Mouse (Mus musculus): Measurements from ENCODE around the gene Siva1. TPM values are rescaled to one million over a fixed set of nuclear protein-coding genes. Genes with fewer than 3 reads are reported as not detected.

Gene Siva1
- polyA plus RNA-seq, 1 experiment from 2014 or later = 148 TPM

DNA sequence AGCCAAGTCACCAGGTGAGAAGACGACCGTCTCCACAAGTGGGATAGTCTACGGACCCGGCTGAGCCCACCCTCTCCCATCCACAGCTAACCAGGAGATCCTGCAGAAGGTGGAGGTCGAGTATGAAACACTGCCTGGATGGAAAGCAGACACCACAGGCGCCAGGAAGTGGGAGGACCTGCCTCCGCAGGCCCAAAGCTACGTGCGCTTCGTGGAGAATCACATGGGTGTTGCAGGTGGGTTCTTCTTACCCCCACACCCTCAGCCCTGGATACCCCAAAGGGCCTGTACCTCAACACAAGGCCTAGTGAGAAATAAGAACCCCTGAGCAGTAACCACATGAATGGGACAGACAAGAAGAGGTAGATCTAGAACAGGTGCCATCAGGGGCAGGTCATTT is 5.0 kb upstream of the Siva1 start:
- H3K4me3 ChIP-seq (replicated peaks) = no peak overlapping the region
- WGBS (ENCODE audit: insufficient replicate concordance) = 71% methylated on average over 10 of the region's 10 CpGs
- H3K36me3 ChIP-seq = no peaks in the 10 kb centered on the region
- no peak for ATAC-seq (ENCODE audit: low read depth)
- no peak overlapping the region for H3K4me2 ChIP-seq
- H3K9ac ChIP-seq = no peak overlapping the region
- no peak for DNase-seq
- H3K9me3 ChIP-seq (replicated peaks) = no peaks in the 10 kb centered on the region
- no peaks in the 10 kb centered on the region for H3K27me3 ChIP-seq
- H3K27ac ChIP-seq = no peak overlapping the region
- peaks cover 15% of the 10 kb centered on the region for H3K4me1 ChIP-seq (replicated peaks)

DNA sequence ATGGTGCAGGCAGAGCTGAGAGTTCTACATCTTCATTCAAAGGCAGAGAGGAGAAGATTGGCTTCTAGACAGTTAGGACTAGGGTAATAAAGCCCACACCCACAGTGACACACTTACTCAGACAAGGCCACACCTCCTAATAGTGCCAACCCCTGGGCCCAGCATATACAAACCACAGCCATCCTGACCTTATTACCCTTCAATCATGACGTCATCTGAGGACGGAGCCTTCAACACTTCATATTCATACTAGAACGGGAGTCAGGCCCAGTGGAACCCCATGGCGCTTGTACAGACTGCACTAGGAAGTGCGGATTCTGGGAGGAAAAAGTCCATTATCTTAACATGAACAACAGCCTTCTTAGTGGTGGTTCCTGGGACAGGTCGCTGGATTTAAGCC is 1.4 kb upstream of the Siva1 start:
- peaks cover 17% of the 10 kb centered on the region for H3K36me3 ChIP-seq
- no peaks in the 10 kb centered on the region for H3K9me3 ChIP-seq (replicated peaks)
- no peak overlapping the region for H3K9ac ChIP-seq
- H3K4me2 ChIP-seq = no peak overlapping the region
- H3K4me3 ChIP-seq (replicated peaks) = no peak overlapping the region
- H3K27me3 ChIP-seq = no peaks in the 10 kb centered on the region
- no peak overlapping the region for H3K27ac ChIP-seq
- no peak for DNase-seq
- no peak for ATAC-seq (ENCODE audit: low read depth)
- WGBS (ENCODE audit: insufficient replicate concordance) = 86% methylated on average over 6 of the region's 6 CpGs
- peaks cover 41% of the 10 kb centered on the region for H3K4me1 ChIP-seq (replicated peaks)

DNA sequence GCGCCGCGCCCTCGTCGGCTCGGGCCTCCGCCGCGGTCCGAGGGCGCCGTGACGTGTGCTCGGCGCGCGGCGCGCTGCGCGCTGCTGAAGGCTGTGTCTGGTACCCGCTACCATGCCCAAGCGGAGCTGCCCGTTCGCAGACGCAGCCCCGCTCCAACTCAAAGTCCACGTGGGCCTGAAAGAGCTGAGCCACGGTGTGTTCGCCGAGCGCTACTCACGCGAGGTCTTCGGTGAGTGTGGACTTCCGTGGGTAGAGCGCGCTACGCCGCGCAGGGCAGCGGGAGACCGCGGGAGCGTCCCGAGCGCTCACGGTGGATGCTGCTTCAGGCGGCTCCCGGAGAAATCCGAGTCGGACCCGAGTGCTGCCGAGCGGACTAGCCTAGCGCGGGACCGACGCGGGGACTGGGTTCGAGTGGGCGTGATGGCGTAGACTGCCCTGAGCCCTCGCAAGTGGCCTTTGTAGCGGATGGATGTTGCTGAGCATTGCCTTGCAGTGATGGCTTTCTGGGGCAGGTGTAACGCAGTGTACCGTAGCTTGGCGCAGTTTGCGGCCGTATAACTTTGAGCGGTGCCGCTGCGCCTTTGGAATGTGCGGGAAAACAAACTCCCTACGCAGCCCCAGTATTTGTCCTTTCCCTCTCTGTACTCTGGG is 502 bp downstream of the Siva1 start:
- peaks cover 41% of the 10 kb centered on the region for H3K4me1 ChIP-seq (replicated peaks)
- H3K27ac ChIP-seq = peak overlapping the region; percentile 88
- peak; percentile 7 for ATAC-seq (ENCODE audit: low read depth)
- H3K36me3 ChIP-seq = peaks cover 36% of the 10 kb centered on the region
- peak overlapping the region; percentile 75 for H3K4me3 ChIP-seq (replicated peaks)
- no peaks in the 10 kb centered on the region for H3K27me3 ChIP-seq
- WGBS (ENCODE audit: insufficient replicate concordance) = under 1% methylated on average over 75 of the region's 75 CpGs
- DNase-seq = no peak
- peak overlapping the region; percentile 82 for H3K9ac ChIP-seq
- H3K4me2 ChIP-seq = peak overlapping the region; percentile 97
- H3K9me3 ChIP-seq (replicated peaks) = no peaks in the 10 kb centered on the region

DNA sequence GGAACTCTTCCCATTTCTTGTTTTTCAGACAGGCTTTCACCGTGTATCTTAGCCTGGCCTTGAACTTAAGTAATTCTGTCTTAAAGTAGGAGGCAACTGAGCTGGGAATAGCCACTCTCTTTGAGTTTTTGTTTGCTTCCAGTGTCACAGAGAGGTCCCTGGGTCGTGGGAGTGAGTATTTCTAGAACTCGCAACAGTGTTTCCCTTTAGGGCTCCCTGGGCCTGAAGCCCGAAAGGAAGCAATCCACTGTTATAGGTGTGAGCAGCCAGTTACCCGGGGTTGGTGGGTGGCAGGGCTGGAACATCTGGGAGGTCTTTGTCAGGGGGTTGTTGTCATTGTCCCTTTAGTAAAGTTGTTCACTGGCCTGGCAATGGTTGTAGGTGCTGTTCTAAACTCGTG is 1.7 kb downstream of the Siva1 start:
- Histone ChIP-seq H3K27ac (peak overlapping the region; percentile 50), H3K9ac (peak overlapping the region; percentile 82), H3K4me3 (replicated peaks) (peak overlapping the region; percentile 75), H3K4me2 (peak overlapping the region; percentile 97), H3K9me3 (replicated peaks) (no peaks in the 10 kb centered on the region), H3K4me1 (replicated peaks) (peaks cover 41% of the 10 kb centered on the region), H3K27me3 (no peaks in the 10 kb centered on the region), H3K36me3 (peaks cover 48% of the 10 kb centered on the region)
- DNase-seq (no peak), ATAC-seq (ENCODE audit: low read depth) (no peak)
- WGBS (ENCODE audit: insufficient replicate concordance) = 51% methylated on average over 6 of the region's 6 CpGs

DNA sequence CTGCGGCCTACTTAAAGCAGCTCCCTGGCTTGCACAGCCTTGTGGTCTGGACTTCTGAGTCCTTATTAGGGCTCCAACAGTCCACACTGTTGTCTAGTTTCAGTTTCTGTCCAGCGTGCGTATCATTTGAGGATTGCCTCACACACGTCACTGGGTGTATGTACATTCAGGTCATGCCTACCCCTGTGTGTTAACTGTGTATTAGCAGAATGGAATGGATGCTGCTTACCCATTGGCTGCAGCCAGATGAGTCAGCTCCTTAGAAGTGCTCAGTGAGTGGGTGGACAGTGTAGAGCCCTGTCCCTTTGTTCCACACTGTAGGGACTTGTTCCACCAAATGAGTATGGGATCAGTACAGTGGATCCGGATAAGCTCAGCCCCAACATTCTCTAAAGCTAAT is 3.6 kb downstream of the Siva1 start:
- no peak overlapping the region for H3K9ac ChIP-seq
- ATAC-seq (ENCODE audit: low read depth) (no peak), DNase-seq (no peak)
- H3K9me3 ChIP-seq (replicated peaks) = no peaks in the 10 kb centered on the region
- H3K4me2 ChIP-seq = no peak overlapping the region
- 86% methylated on average over 5 of the region's 5 CpGs for WGBS (ENCODE audit: insufficient replicate concordance)
- no peaks in the 10 kb centered on the region for H3K27me3 ChIP-seq
- peaks cover 64% of the 10 kb centered on the region for H3K36me3 ChIP-seq
- H3K4me1 ChIP-seq (replicated peaks) = peaks cover 43% of the 10 kb centered on the region
- H3K4me3 ChIP-seq (replicated peaks) = no peak overlapping the region
- H3K27ac ChIP-seq = no peak overlapping the region

DNA sequence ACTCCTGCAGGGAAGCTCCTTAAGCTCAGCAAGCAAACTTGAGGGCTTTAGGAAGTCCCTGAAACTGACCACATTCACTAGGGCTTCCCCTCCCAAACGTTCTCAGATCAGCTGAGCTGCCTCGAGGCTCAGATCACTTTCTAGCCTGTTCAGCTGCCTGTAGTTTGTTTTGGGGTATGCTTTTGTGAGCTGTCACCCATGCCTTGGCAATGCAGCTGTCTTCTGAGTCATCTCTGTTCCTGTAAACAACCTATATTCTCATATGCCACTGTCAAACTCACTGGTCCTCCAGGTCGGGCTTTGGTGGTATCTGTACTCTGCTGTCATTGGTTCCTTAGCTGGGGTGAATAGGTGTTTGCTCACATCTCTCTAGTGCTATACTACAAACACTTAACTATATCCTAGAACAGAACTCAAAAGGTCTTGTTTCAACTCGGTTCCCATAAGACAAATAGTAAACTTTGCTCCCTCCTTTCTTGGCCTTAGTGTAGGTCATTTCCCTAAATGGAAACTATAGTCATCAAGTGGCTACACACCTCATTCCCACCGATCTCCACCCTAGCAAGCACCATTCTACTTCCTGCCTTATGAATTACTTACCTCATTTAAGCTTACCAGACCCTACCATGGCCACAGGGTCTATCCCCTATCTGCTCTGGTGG is 7.4 kb downstream of the Siva1 start:
- Histone ChIP-seq H3K9me3 (replicated peaks) (no peaks in the 10 kb centered on the region), H3K4me3 (replicated peaks) (no peak overlapping the region), H3K9ac (no peak overlapping the region), H3K4me1 (replicated peaks) (peaks cover 20% of the 10 kb centered on the region), H3K4me2 (no peak overlapping the region), H3K27me3 (no peaks in the 10 kb centered on the region), H3K36me3 (peaks cover 95% of the 10 kb centered on the region), H3K27ac (no peak overlapping the region)
- DNase-seq = no peak
- ATAC-seq (ENCODE audit: low read depth) = no peak
- 67% methylated on average over 5 of the region's 5 CpGs for WGBS (ENCODE audit: insufficient replicate concordance)

DNA sequence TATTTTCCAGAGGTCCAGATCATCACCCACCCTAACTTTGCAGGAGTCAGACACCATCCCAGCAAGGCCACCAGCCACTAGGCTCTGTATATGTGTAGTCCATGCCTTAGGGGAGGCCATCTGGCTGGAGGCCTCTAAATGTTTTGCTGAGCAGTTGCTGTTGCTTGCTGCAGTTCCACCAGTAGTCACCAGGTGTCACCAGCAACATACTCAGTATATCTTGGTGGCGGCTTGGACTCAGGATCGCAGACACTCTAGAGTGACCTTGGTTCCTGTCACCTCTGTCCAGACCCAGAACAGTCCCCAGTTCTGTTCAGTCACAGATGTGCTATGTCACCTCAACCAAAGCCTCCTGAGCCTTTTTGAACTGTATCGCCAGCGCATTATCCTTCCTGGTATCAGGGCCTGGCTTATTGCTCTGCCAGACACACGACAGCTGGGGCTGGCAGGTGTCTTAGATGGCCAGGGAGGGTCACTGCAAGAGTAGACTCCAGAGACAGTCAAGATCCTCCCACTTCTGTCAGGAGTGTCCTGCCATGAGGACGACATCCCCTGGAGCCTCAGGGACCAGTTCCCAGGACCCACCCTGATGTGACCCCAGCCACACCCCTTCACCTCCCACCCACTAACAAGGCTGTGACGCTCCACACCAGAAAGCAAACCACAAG is 8.8 kb downstream of the Siva1 start:
- H3K36me3 ChIP-seq = peaks cover 95% of the 10 kb centered on the region
- no peak overlapping the region for H3K27ac ChIP-seq
- DNase-seq = peak; percentile 58
- peak; percentile 49 for ATAC-seq (ENCODE audit: low read depth)
- H3K9me3 ChIP-seq (replicated peaks) = no peaks in the 10 kb centered on the region
- H3K4me3 ChIP-seq (replicated peaks) = no peak overlapping the region
- H3K27me3 ChIP-seq = no peaks in the 10 kb centered on the region
- 51% methylated on average over 7 of the region's 7 CpGs for WGBS (ENCODE audit: insufficient replicate concordance)
- H3K9ac ChIP-seq = no peak overlapping the region
- no peak overlapping the region for H3K4me2 ChIP-seq
- H3K4me1 ChIP-seq (replicated peaks) = peaks cover 12% of the 10 kb centered on the region

DNA sequence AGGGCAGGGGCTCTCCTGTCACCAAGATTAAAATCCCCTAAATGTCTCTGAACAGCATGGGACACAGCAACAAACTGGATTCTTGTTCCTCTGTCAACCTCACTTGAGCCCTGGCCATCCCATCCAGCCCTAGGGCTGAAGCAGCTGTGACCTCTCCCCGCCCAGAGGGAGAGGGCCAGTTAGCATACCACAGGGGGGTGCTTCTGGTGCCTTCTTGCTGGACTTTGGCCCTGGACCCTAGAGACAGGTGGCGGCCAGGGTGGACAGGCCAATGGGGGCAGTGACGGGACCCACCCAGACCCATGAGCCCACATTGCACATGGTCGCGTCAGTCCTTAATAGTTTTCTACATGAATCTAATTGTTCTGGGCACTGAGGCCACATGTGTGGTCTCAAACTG is 9.6 kb downstream of the Siva1 start:
- no peak for ATAC-seq (ENCODE audit: low read depth)
- Histone ChIP-seq H3K36me3 (peaks cover 95% of the 10 kb centered on the region), H3K27ac (no peak overlapping the region), H3K4me3 (replicated peaks) (no peak overlapping the region), H3K4me2 (no peak overlapping the region), H3K9me3 (replicated peaks) (no peaks in the 10 kb centered on the region), H3K4me1 (replicated peaks) (peaks cover 12% of the 10 kb centered on the region), H3K9ac (no peak overlapping the region), H3K27me3 (no peaks in the 10 kb centered on the region)
- WGBS (ENCODE audit: insufficient replicate concordance) = 78% methylated on average over 5 of the region's 5 CpGs
- no peak for DNase-seq

DNA sequence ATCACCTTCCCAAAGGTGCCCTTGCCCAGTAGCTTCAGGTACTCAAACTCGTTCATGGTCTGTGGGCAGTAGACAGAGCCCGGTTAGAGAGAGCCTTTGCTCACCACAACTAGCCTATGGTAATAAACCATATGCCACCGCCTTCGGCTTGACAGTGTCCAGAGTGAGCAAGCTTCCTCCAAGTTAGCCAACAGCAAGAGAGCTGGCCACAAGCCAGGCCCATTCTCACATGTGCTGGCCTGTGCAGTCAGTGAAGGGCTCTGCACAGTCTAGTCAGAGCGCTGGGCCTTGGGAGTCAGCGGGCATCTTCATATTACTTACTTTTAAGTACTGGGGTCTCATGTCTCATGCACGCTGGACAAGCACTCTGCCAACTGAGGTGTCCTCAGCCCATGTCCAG is 14.1 kb downstream of the Siva1 start:
- ATAC-seq (ENCODE audit: low read depth) = no peak
- no peak overlapping the region for H3K4me3 ChIP-seq (replicated peaks)
- H3K27me3 ChIP-seq = no peaks in the 10 kb centered on the region
- DNase-seq = no peak
- no peak overlapping the region for H3K4me2 ChIP-seq
- 90% methylated on average over 7 of the region's 7 CpGs for WGBS (ENCODE audit: insufficient replicate concordance)
- H3K9me3 ChIP-seq (replicated peaks) = no peaks in the 10 kb centered on the region
- no peak overlapping the region for H3K27ac ChIP-seq
- no peak overlapping the region for H3K9ac ChIP-seq
- H3K4me1 ChIP-seq (replicated peaks) = peaks cover 18% of the 10 kb centered on the region
- H3K36me3 ChIP-seq = peaks cover 96% of the 10 kb centered on the region

DNA sequence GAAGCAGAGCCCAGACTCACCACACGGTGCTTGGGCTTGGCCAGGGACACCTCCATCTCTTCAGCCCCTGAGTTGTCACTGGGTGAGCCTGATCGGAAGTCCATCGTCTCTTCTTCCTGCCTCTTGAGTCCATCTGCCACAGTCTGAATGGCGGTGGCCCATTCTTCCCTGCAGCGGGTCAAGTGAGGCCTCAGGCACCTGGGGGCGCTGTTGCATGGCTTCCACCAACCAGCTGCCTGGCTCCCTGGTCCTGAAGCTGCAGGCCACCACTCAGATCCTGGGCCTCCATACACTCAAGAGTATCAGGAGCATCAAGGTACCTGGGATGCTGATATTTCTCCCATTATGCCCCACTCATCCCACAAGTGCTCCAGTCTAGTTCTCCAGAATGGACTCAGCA is 14.6 kb downstream of the Siva1 start:
- Histone ChIP-seq H3K27me3 (no peaks in the 10 kb centered on the region), H3K27ac (no peak overlapping the region), H3K4me3 (replicated peaks) (no peak overlapping the region), H3K4me1 (replicated peaks) (peaks cover 18% of the 10 kb centered on the region), H3K4me2 (no peak overlapping the region), H3K36me3 (peaks cover 96% of the 10 kb centered on the region), H3K9me3 (replicated peaks) (no peaks in the 10 kb centered on the region), H3K9ac (no peak overlapping the region)
- 82% methylated on average over 6 of the region's 6 CpGs for WGBS (ENCODE audit: insufficient replicate concordance)
- DNase-seq (no peak), ATAC-seq (ENCODE audit: low read depth) (no peak)

DNA sequence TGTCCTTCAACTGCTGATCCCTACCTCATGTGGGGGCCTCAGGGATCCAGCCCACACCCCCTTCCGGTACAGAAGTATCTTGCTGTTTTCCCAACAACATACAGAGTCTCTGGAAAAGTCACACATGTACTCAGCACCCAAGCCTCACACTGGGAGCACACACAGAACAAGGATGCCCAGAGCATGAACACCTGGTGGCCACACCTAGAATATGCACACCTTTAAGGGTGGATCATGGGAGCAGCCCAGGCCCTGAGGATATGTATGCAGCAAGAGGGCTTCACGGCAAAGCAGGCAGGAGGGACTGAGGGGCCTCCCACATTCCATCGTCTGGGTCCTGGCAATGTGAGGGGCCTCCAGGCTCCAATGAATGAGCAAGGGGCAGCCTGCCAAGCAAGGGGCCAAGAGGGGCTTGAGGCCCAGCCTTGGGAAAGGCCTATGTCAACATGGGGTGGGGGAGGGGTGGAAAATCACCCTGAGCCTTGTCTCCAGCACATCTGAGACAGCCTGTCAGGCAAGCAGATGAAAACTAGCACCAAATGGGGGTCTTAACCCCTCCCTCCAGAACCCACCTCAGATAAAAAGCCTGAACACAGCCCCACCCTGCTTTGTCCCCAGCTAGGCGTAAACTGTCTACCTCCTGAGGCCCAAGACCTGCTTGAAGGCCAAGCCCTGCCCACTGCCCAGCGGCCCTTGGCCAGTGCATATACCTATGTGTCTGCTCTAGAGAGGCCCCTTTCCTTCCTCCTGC is 16.3 kb downstream of the Siva1 start:
- ATAC-seq (ENCODE audit: low read depth) (no peak), DNase-seq (no peak)
- H3K4me1 ChIP-seq (replicated peaks) = peaks cover 21% of the 10 kb centered on the region

More for the DNA sequence above, 16.3 kb downstream of the Siva1 start:
- Histone ChIP-seq H3K36me3 (peaks cover 93% of the 10 kb centered on the region), H3K27ac (peak overlapping the region; percentile 26), H3K4me3 (replicated peaks) (no peak overlapping the region), H3K9me3 (replicated peaks) (no peaks in the 10 kb centered on the region), H3K9ac (no peak overlapping the region), H3K27me3 (no peaks in the 10 kb centered on the region), H3K4me2 (no peak overlapping the region)
- 67% methylated on average over 5 of the region's 5 CpGs for WGBS (ENCODE audit: insufficient replicate concordance)

All from liver, embryonic 13.5 days (tissue).